Mouse (Mus musculus) adrenal gland, postnatal 10 days (tissue): ENCODE measurements around the gene Ubl4a. TPM values are rescaled to one million over a fixed set of nuclear protein-coding genes. Genes with fewer than 3 reads are reported as not detected.

Experiments used
- microRNA-seq: library from miRNA; unstranded; fragments of <30 nt; microRNA quantifications from one replicate; pipeline ENCODE4 v1.2.0, GENCODE M21; 2021
- total RNA-seq, 2 experiments: library from RNA; stranded (reverse); gene quantifications; 2 replicates each; pipeline ENCODE4 v1.2.3; 2021

Gene Ubl4a
- total RNA-seq, 2 experiments from 2014 or later = 43.6 to 46.0 TPM

Small RNA genes lying within 50 kb of the gene (microRNA-seq; reads per million reads assigned to microRNA genes)
- gene Mir7092 = not detected

Other genes with a start within 250 kb of the Ubl4a start
- not detected for gene Opn1mw, start 245.8 kb downstream of the Ubl4a start, total RNA-seq
- gene Mecp2, start 237.9 kb downstream of the Ubl4a start, total RNA-seq = 10 to 100 TPM; 30.1 to 34.9 TPM
- gene Tex28, start 205.4 kb downstream of the Ubl4a start, total RNA-seq = not detected
- not detected for gene Tktl1, start 196.0 kb downstream of the Ubl4a start, total RNA-seq
- gene Flna, start 123.4 kb downstream of the Ubl4a start, total RNA-seq = 100 to 1,000 TPM; 151 to 183 TPM
- gene Emd, start 118.5 kb downstream of the Ubl4a start, total RNA-seq = 10 to 100 TPM; 38.0 to 45.0 TPM
- 100 to 1,000 TPM; 377 to 392 TPM for gene Rpl10, start 102.4 kb downstream of the Ubl4a start, total RNA-seq
- gene Taz, start 91.3 kb downstream of the Ubl4a start, total RNA-seq = 10 to 100 TPM; 57.6 to 90.8 TPM
- gene Dnase1l1, start 90.9 kb downstream of the Ubl4a start, total RNA-seq = 10 to 100 TPM; 10.5 to 19.1 TPM
- 100 to 1,000 TPM; 121 to 125 TPM for gene Atp6ap1, start 76.1 kb downstream of the Ubl4a start, total RNA-seq
- gene Gdi1, start 68.2 kb downstream of the Ubl4a start, total RNA-seq = 100 to 1,000 TPM; 135 to 153 TPM
- gene Fam50a, start 60.2 kb downstream of the Ubl4a start, total RNA-seq = 10 to 100 TPM; 44.1 to 45.9 TPM
- gene Plxna3, start 44.2 kb downstream of the Ubl4a start, total RNA-seq = 10 to 100 TPM in 1 of 2 experiments, 1 to 10 TPM in 1; 7.4 to 10.9 TPM
- gene Lage3, start 19.6 kb downstream of the Ubl4a start, total RNA-seq = 10 to 100 TPM; 64.9 to 73.8 TPM
- 10 to 100 TPM; 12.4 to 15.9 TPM for gene Slc10a3, start 131 bp upstream of the Ubl4a start, total RNA-seq
- 10 to 100 TPM; 23.6 to 26.0 TPM for gene Fam3a, start 20.1 kb upstream of the Ubl4a start, total RNA-seq
- gene Ikbkg, start 20.1 kb upstream of the Ubl4a start, total RNA-seq = 10 to 100 TPM; 49.7 to 59.3 TPM
- gene G6pdx, start 56.0 kb upstream of the Ubl4a start, total RNA-seq = 10 to 100 TPM; 75.5 to 83.1 TPM
- gene Gm6880, start 108.2 kb upstream of the Ubl4a start, total RNA-seq = not detected
- gene Olfr1326-ps1, start 201.7 kb upstream of the Ubl4a start, total RNA-seq = not detected
- not detected for gene Olfr1325, start 219.5 kb upstream of the Ubl4a start, total RNA-seq